Mouse (Mus musculus) limb, embryonic 14.5 days (tissue): ENCODE measurements around the gene Cbfa2t2. TPM values are rescaled to one million over a fixed set of nuclear protein-coding genes. Genes with fewer than 3 reads are reported as not detected.

Experiments used
- ATAC-seq: fragments of 200-750 bp; cut with Nextera tagmentation; 2 replicates; pipeline ENCODE4 v1.8.0; 2017; ENCODE audit warnings: low read depth, moderate number of reproducible peaks, moderate TSS enrichment; ENCODE audit not compliant: low FRiP score
- DNase-seq: peaks from one replicate; pipeline ENCODE4 v3.0.0-alpha.2; 2015; ENCODE audit warnings: low spot score
- H3K27ac ChIP-seq: fragments of 300-500 bp; sonication (generic); replicated peaks from 2 replicates; pipeline ENCODE4 v1.5.1; 2014; ENCODE audit warnings: low read depth, mild to moderate bottlenecking, low read length, moderate library complexity, mixed read lengths
- H3K27me3 ChIP-seq: fragments of 300-500 bp; sonication (generic); 2 replicates; pipeline ENCODE4 v1.6.1; 2014; ENCODE audit warnings: low read length, mixed read lengths; ENCODE audit not compliant: control insufficient read depth, insufficient read depth
- H3K36me3 ChIP-seq: fragments of 300-500 bp; sonication (generic); 2 replicates; pipeline ENCODE4 v1.6.1; 2014; ENCODE audit warnings: mild to moderate bottlenecking, low read length, moderate library complexity, mixed read lengths; ENCODE audit not compliant: control insufficient read depth, insufficient read depth
- H3K4me1 ChIP-seq: fragments of 300-500 bp; sonication (generic); 2 replicates; pipeline ENCODE4 v1.6.1; 2014; ENCODE audit warnings: antibody characterized with exemption, low read length, mixed read lengths; ENCODE audit not compliant: control insufficient read depth, insufficient read depth
- H3K4me2 ChIP-seq: fragments of 300-500 bp; sonication (generic); replicated peaks from 2 replicates; pipeline ENCODE4 v1.6.1; 2014; ENCODE audit warnings: low read depth, mild to moderate bottlenecking, low read length, moderate library complexity; ENCODE audit not compliant: severe bottlenecking
- H3K4me3 ChIP-seq: fragments of 300-500 bp; sonication (generic); replicated peaks from 2 replicates; pipeline ENCODE4 v1.5.1; 2014; ENCODE audit warnings: low read length
- H3K9ac ChIP-seq: fragments of 300-500 bp; sonication (generic); 2 replicates; pipeline ENCODE4 v1.6.1; 2014; ENCODE audit warnings: mild to moderate bottlenecking, low read depth, low read length, moderate library complexity; ENCODE audit not compliant: severe bottlenecking
- H3K9me3 ChIP-seq: fragments of 300-500 bp; sonication (generic); 2 replicates; pipeline ENCODE4 v1.6.1; 2016; ENCODE audit warnings: low read length; ENCODE audit not compliant: control insufficient read depth
- POLR2A ChIP-seq: fragments of 200-500 bp; IDR thresholded peaks from 2 replicates; pipeline ENCODE4 v1.8.0; 2012; ENCODE audit warnings: inconsistent platforms, mild to moderate bottlenecking, moderate library complexity, borderline replicate concordance; ENCODE audit not compliant: insufficient read depth, insufficient read length; ENCODE audit errors: extremely low read depth
- WGBS: fragments of 180-500 bp; shearing (Covaris S2); extraction: QIAGEN DNeasy Blood & Tissue Kit; methylation state at CpG from one replicate; pipeline ENCODE4 v1.1.7; 2014; 5-methylcytosine and 5-hydroxymethylcytosine counted together
- polyA plus RNA-seq, 2 experiments: library from polyadenylated mRNA; depleted of rRNA in 1 of 2; stranded (reverse) in 1 of 2; unstranded in 1 of 2; fragments of >200 nt; fragmentation: Nextera tagmentation in 1 of 2; extraction: Ambion mirVana in 1 of 2; gene quantifications; 2 replicates each; pipeline versions ENCODE4 v1.2.1 to v1.2.3; 2012 to 2014

Gene Cbfa2t2
- polyA plus RNA-seq, 2 experiments = 26.4 to 35.7 TPM

DNA sequence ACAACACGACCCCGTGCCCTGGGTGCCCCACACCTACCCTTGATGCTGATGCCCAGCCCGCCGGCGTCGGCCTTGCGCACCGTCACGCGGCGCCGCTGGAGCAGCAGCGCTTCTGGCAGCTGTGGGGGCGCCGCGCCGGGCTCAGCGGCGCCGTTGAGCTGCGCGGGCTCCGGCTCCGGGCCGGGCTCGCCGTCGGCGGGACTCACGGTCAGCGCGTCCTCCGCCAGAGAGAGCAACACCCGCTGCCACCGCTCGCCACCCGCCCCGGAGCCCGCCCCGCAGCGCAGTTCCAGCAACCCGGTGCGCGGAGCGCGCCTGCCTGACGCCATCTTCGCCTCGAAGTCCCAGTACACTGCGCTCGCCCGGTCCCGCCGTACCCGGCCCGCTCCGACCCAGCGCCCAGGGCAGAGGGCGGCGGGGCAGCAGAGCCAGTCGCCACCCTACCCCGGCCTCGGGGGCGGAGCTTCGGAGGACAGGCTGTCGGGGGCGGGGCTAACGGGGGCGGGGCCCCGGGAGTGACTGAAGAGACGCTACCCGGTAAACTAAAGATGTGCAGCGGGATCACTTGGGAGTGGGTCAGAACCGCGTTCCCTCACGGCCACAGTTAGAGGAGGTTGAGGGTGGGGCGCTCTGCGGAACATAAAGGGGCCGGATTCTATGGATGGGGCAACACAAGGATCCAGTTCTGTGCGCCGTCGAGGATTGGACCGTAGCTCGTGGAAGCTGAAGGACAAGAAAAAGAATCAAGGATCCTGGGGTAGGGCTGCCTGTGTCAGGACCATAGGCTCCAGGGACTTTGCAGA lies 28.4 kb upstream of the Cbfa2t2 start, which contains the start of gene Snta1:
Snta1 (minus strand) TSS at position 457 of the 803 bp plus-strand sequence.
- Histone ChIP-seq H3K4me2 (peak within 1 kb of the TSS; percentile 71), H3K9ac (peak within 1 kb of the TSS; percentile 65), H3K27me3 (no peaks in the 10 kb centered on the region; the same call in 1 of the 2 replicates), H3K36me3 (no peaks in the 10 kb centered on the region), H3K27ac (no peak within 1 kb of the TSS), H3K4me3 (peak within 1 kb of the TSS; percentile 69), H3K4me1 (peaks cover 33% of the 10 kb centered on the region), H3K9me3 (no peaks in the 10 kb centered on the region)
- ATAC-seq (peak; percentile 72), DNase-seq (no peak)
- 0 out of 2 replicates have a peak, but pooled peaks have one; percentile 26 for TF ChIP-seq POLR2A
- 4% methylated on average over 63 of the region's 84 CpGs for WGBS

DNA sequence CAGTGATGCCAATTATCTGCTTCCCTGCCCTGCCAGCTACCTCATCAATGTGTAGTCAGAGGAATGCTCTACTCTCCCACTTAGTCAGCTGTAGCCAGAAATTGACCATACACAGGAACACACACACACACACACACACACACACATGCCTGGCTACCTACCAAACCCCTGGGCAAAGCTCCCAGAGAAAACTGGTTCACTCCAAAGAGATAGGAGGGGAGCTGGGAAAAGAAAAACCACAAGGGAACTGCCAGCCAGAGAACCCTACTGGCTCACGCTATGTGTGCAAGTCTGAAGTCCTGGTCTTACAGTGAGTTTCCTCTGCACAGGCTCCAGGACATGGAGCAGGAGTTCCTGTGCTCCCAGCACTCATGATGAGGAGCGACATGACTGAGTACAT lies 25.9 kb upstream of the Cbfa2t2 start:
- DNase-seq (no peak), ATAC-seq (no peak)
- no peaks in the 10 kb centered on the region for H3K9me3 ChIP-seq
- H3K4me3 ChIP-seq = no peak overlapping the region
- WGBS = 68% methylated on average over 2 of the region's 2 CpGs
- H3K4me1 ChIP-seq = peaks cover 19% of the 10 kb centered on the region
- H3K4me2 ChIP-seq = no peak overlapping the region
- H3K36me3 ChIP-seq = no peaks in the 10 kb centered on the region
- H3K27ac ChIP-seq = no peak overlapping the region
- no peak for TF ChIP-seq POLR2A
- no peak overlapping the region for H3K9ac ChIP-seq
- H3K27me3 ChIP-seq = no peaks in the 10 kb centered on the region; the same call in 1 of the 2 replicates

GRCm38 (mm10) chr2:154412018-154412666 lies 24.1 kb upstream of the Cbfa2t2 start:
- no peak overlapping the region for H3K4me3 ChIP-seq
- ATAC-seq = peak; percentile 35; the same call in 1 of the 2 replicates
- no peak overlapping the region for H3K27ac ChIP-seq
- WGBS = 70% methylated on average over 7 of the region's 7 CpGs
- H3K9ac ChIP-seq = no peak overlapping the region
- H3K4me2 ChIP-seq = no peak overlapping the region
- no peaks in the 10 kb centered on the region for H3K9me3 ChIP-seq
- peaks cover 5% of the 10 kb centered on the region for H3K4me1 ChIP-seq
- H3K36me3 ChIP-seq = no peaks in the 10 kb centered on the region
- peak; percentile 66 for DNase-seq
- no peaks in the 10 kb centered on the region; the same call in 1 of the 2 replicates for H3K27me3 ChIP-seq
- no peak for TF ChIP-seq POLR2A

DNA sequence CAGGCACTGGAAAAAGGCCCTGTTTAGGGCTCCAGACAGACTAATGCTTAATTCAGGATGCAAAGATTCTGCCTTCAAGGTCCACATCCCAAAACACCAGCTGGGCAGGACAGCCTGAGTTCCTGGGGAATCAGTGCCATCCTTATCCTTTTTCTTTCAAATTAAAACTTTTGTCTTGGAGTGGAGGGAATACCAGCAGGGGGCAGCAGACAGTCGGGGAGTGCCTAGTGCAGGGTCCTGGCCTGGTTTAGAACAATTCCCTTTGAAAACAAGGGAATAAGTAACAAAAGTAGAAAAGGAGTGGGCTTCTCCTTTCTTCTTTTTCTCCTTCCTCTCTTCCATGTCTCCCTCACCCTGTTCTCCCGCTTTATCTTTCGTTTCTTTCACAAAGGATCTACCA lies 19.2 kb upstream of the Cbfa2t2 start:
- Histone ChIP-seq H3K4me1 (peaks cover 4% of the 10 kb centered on the region; the same call in 1 of the 2 replicates), H3K9me3 (no peaks in the 10 kb centered on the region), H3K4me2 (no peak overlapping the region), H3K36me3 (no peaks in the 10 kb centered on the region), H3K4me3 (no peak overlapping the region), H3K27ac (no peak overlapping the region), H3K9ac (no peak overlapping the region), H3K27me3 (no peaks in the 10 kb centered on the region)
- peak; percentile 77 for DNase-seq
- 16% methylated on average over 3 of the region's 3 CpGs for WGBS
- no peak for TF ChIP-seq POLR2A
- no peak for ATAC-seq

GRCm38 (mm10) chr2:154418001-154418400 lies 18.3 kb upstream of the Cbfa2t2 start:
- no peaks in the 10 kb centered on the region for H3K27me3 ChIP-seq
- DNase-seq = no peak
- peaks cover 4% of the 10 kb centered on the region; the same call in 1 of the 2 replicates for H3K4me1 ChIP-seq
- H3K9me3 ChIP-seq = no peaks in the 10 kb centered on the region
- no peak overlapping the region for H3K4me3 ChIP-seq
- no peak overlapping the region for H3K27ac ChIP-seq
- no peaks in the 10 kb centered on the region for H3K36me3 ChIP-seq
- no peak overlapping the region for H3K9ac ChIP-seq
- TF ChIP-seq POLR2A = no peak
- no peak for ATAC-seq
- H3K4me2 ChIP-seq = no peak overlapping the region
- whole genome bisulfite sequencing = 86% methylated on average over 7 of the region's 7 CpGs
